Mouse (Mus musculus) gastrocnemius, postnatal 4 days (tissue): ENCODE results near the gene Trim17. TPM values are rescaled to one million over a fixed set of nuclear protein-coding genes. Genes with fewer than 3 reads are reported as not detected.
"Not testable (repeated sequence)": the region's sequence is repeated elsewhere in the genome, so short reads cannot be mapped to it uniquely, and the experiment has no call there.

Experiments used
- DNase-seq, 2 experiments: peaks; one replicate each; pipeline ENCODE4 v3.0.0; 2021 to 2022; ENCODE audit warnings: low spot score in 2 of 2, mixed read lengths in 2 of 2
- total RNA-seq, 2 experiments: library from RNA; stranded (reverse); gene quantifications; 2 replicates each; pipeline ENCODE4 v1.2.3; 2021

Gene Trim17
- total RNA-seq, 2 experiments from 2014 or later = 0.23 to 0.29 TPM

GRCm38 (mm10) chr11:58947798-58948528 is 6.5 kb upstream of the Trim17 start:
- no peak for DNase-seq

DNA sequence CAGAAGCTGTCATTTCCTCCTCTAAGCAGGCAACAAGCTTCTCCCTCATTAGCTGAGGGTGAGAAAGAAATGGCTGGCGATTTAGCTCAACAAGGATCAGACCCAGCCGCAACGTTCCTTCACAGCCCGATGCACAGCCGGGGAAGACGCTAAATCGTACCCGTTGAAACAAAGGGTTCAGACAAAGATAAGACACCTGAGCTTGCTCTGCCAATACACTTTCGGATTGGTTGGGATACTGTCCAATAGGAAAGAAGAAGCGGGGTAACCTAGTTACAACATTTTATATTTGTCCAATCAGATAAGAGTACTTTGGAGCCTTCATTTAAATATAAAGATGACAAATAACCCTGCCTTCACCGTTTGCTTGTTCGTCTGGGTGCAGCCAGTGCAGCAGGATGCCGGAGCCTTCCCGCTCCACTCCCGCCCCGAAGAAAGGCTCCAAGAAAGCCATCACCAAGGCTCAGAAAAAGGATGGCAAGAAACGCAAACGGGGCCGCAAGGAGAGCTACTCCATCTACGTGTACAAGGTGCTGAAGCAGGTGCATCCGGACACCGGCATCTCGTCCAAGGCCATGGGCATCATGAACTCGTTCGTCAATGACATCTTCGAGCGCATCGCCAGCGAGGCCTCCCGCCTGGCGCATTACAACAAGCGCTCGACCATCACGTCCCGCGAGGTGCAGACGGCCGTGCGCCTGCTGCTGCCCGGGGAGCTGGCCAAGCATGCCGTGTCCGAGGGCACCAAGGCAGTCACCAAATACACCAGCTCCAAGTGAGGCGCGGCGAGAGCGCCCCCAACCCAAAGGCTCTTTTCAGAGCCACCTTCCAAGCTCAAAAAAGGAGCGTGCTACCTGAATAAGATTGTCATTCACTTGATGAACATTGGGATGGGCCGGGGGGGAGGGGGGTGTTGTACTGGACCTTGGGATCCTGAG is 5.7 kb upstream of the Trim17 start, which contains the start of gene Hist3h2ba:
Gene Hist3h2ba (plus strand): TSS at position 379 of the 938 bp plus-strand sequence.
- DNase-seq = no peak

- DNase-seq = no peak
These were observed 4.7 kb upstream of the Trim17 start for GRCm38 (mm10) chr11:58949480-58950431.

- DNase-seq = no peak
These were observed 3.3 kb upstream of the Trim17 start for GRCm38 (mm10) chr11:58951210-58951609.

DNA sequence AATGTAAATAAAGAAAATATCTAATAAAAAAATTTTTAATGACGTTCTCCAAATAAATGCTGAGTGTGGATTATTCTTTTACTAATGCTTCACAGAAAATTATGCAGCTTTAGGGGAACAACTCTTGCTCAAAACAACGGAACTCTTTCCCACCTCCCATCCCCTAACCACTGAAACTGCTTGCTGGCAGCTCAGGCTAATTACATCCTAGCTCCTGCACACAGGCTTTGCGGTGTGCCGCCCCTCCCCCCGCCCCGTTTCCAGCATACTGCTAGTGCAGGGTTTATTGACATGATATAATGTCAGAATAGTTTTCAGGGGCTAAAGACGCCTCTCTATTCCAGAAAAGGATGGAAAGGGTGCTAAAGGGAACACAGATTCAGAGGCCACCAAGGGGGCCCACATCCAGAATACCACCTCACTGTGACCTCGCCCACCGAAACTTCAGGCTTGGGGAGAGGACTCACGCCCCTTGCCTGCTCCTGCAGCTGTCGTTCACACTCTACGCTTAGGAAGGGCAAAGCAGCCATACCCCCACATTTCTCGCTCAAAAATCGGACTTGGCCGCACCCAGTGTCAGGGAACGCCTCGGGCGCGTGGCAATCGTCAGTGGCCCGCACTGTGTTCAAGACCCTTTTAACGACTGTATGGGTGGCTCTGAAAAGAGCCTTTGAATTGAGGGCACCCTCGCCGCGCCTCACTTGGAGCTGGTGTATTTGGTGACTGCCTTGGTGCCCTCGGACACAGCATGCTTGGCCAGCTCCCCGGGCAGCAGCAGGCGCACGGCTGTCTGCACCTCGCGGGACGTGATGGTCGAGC is 925 bp upstream of the Trim17 start:
- DNase-seq = peak in 1 of 2 experiments; percentile 38

DNA sequence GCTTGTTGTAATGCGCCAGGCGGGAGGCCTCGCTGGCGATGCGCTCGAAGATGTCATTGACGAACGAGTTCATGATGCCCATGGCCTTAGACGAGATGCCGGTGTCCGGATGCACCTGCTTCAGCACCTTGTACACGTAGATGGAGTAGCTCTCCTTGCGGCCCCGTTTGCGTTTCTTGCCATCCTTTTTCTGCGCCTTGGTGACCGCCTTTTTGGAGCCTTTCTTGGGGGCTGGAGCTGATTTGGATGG is 390 bp upstream of the Trim17 start:
- not testable (repeated sequence) for DNase-seq

DNA sequence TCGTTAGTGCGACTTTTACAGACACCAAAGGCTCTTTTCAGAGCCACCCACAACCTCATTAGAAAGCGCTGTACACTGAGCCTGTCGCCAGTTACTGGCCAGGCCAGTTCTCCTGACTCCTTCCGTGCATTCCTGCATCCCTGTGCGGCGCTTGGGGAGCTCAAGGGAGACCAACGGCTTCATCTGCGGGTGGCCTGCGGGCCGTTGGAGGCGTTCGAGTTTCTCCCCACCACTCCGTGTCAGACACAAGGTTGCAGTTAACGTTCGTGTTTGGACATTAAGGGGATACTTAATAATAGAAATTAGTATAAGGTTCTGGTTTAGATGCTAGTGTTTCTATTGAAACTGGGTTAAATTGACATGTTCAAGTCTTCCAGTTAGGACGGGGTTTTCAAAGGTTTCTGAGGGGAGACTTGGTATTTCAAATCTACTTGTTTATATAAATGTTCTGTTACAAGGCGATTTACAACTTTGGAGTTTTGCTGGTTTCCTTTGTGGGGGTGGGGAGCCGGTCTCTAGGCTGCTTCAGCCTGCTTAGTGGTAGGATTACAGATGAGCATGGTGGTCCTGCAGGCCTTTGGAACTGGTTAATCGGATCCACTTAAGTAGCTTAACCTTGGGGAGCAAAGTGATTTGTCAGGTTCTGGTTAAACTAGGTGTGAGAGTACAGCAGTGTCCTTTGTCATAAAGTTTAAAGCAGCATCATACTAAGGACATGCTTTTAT is 820 bp downstream of the Trim17 start:
- DNase-seq = no peak

- DNase-seq = no peak
These were observed 1.4 kb downstream of the Trim17 start for GRCm38 (mm10) chr11:58955868-58956257.

GRCm38 (mm10) chr11:58957226-58957914 is 2.9 kb downstream of the Trim17 start:
- DNase-seq = no peak

DNA sequence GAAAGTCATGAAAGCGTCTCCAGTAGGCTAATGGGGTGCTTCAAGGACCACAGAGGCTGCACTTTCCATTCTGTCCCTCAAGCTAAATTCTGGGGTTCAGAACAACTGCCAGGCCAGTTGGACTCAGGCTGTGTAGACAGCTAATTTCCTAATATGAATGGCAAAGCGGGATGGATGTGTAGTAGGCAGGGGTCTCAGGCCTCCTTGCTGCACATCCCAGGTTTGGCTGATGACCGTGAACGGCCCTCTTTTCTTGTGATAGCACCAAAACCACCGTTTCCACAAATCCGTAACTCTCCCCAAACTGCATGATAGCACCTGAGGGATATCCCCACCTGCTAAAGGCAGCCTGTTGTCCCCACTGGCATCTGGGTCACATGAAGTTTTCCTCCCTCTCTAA is 4.1 kb downstream of the Trim17 start:
- DNase-seq = no peak

GRCm38 (mm10) chr11:58959186-58959825 is 4.8 kb downstream of the Trim17 start:
- no peak for DNase-seq

DNA sequence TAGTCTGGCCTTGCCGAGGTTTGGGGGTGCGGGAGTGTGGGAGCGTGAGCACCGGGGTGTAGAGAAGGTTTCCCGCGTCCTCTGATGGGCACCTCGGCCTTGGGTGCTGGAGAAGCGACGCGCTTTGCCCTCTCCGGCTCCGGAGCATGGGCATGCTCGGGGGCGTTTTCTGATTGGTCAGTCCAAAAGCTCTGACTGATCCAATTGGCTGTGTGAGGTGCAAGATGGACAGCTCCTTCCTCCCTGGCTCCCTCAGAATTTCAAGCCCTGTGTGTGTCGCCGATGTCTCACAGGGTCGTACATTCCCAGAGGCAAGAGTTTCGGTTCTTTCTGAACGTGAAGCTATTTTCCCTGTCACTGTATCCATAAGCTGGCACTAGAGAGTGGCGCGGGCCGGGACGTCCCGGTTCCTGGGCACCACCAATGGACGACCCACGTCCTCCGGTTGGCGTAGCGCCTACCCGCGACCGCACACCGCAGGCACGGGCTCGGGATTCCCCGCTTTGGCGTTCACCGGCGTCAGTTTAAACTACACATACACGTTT is 5.5 kb downstream of the Trim17 start:
- DNase-seq = peak in 1 of 2 experiments; percentile 71

- peak in 1 of 2 experiments; percentile 17 for DNase-seq
These were observed 7.1 kb downstream of the Trim17 start for GRCm38 (mm10) chr11:58961364-58962177.

GRCm38 (mm10) chr11:58963543-58963942 is 9.1 kb downstream of the Trim17 start:
- DNase-seq = peak in 1 of 2 experiments; percentile 26

DNA sequence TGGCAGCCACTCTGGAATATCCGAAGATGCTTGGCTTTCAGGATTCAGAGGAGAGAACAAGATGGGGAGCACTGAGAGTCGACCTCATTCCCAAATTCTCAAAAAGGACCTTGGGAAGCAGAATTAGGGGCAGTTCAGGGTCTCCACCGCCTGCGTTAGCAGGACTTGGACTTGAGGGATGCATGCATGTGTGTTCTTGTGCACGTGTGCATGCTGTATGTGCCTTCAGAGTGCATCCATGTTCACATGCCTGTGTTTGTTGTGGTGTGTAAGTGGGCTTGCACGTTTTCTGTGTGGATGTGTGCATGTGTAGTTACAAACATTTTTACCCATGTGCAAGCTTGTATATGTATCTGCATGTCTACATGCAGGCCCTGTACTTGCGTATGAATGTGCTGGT is 9.7 kb downstream of the Trim17 start:
- DNase-seq = no peak

DNA sequence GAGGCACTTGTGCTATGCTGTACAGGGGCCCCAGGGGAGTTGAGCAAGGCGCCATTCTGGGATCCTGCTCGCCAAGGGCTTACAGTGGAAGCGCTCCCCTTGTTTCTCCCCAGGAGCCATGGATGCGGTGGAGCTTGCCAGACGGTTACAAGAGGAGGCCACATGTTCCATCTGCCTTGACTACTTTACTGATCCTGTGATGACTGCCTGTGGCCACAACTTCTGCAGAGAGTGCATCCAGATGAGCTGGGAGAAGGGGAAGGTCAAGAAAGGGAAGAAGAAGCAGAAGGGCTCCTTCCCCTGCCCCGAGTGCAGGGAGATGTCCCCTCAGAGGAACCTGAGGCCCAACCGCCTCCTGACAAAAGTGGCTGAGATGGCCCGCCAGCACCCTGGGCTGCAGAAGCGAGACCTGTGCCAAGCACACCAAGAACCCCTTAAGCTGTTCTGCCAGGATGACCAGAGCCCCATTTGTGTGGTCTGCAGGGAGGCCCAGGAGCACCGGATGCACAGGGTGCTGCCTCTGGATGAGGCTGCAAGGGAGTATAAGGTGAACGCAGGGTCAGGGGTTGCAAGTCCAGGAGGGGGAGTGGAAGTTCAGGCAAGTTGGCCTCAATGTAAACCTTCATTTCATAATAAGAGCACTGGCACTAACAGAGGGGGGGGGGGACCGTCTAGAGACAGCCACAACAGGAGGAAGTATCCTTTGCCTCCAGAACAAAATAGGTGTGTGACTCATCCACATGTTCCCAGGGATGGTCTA is 10.7 kb downstream of the Trim17 start:
- DNase-seq = peak in 1 of 2 experiments; percentile 13

GRCm38 (mm10) chr11:58967346-58967745 is 12.9 kb downstream of the Trim17 start:
- DNase-seq = no peak
